ENCODE assay signal across 8 mouse cellular contexts in the genomic region with DNA sequence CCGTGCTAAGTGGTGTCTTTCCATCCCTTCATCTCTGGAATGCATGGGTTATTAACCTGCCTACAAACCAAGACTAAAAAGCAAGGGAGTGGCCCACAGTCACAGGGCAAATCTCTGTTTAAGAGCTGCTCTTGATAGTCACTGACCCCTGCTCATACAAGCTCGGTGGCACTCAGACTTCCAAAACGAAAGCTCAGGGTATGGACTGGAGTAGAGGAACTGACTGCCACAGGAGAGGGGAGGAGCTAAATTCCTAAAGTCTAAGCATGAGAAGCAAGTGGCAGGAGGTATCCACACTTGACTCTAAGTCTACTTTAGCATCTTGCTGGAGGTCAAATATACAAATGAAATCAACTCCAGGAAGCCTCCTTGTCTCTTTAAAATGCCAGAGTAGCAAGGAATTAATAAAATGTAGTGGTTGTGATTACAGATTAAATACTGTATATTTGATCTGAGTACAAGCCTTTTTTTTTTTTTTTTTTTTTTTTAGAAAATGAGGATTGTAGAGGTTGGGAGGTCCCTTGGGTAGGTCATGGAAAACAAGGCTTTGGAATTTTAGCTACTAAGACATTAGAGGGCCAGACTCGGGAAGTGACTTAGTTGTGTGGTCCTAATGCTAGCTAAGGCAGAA. TPM values are rescaled to one million over a fixed set of nuclear protein-coding genes. Genes with fewer than 3 reads are reported as not detected.
A peak's percentile ranks its signal among the peaks of the same experiment; 100 is the strongest.
DNase-seq lines count a peak whose midpoint lies in the region; ATAC-seq and TF ChIP-seq lines count a peak whose summit lies in the region.

No protein-coding gene starts in this region.

- TF ChIP-seq CTCF in intestine, postnatal 0 days (IDR thresholded peaks at IDR 0.05; ENCODE audit: low read depth) = no peak
- no peak for TF ChIP-seq CTCF in cerebellum, adult 2 months (IDR thresholded peaks at IDR 0.05; ENCODE audit: borderline replicate concordance, insufficient read depth, low read depth, low read length)

- no peaks in the 10 kb centered on the region for H3K9me3 ChIP-seq in lung, embryonic 15.5 days
- no peaks in the 10 kb centered on the region for H3K9me3 ChIP-seq in embryonic facial prominence, embryonic 12.5 days
- H3K9me3 ChIP-seq in intestine, postnatal 0 days (ENCODE audit: control insufficient read depth) = no peaks in the 10 kb centered on the region
- H3K9me3 ChIP-seq in neural tube, embryonic 15.5 days (replicated peaks) = no peaks in the 10 kb centered on the region

- H3K9ac ChIP-seq in lung, embryonic 15.5 days = peak overlapping the region; percentile 37; the same call in 1 of the 2 replicates
- H3K9ac ChIP-seq in embryonic facial prominence, embryonic 12.5 days = peak overlapping the region; percentile 44; the same call in 1 of the 2 replicates
- H3K9ac ChIP-seq in intestine, postnatal 0 days (ENCODE audit: low read depth, low read length) = no peak overlapping the region
- H3K9ac ChIP-seq in neural tube, embryonic 15.5 days (replicated peaks) = peak overlapping the region; percentile 21; the same call in 1 of the 2 replicates

- no peaks in the 10 kb centered on the region for H3K36me3 ChIP-seq in lung, embryonic 15.5 days
- H3K36me3 ChIP-seq in embryonic facial prominence, embryonic 12.5 days = no peaks in the 10 kb centered on the region
- H3K36me3 ChIP-seq in intestine, postnatal 0 days (ENCODE audit: control insufficient read depth, insufficient read depth) = no peaks in the 10 kb centered on the region
- H3K36me3 ChIP-seq in neural tube, embryonic 15.5 days = no peaks in the 10 kb centered on the region

- no peaks in the 10 kb centered on the region for H3K27me3 ChIP-seq in lung, embryonic 15.5 days
- no peaks in the 10 kb centered on the region for H3K27me3 ChIP-seq in embryonic facial prominence, embryonic 12.5 days
- H3K27me3 ChIP-seq in intestine, postnatal 0 days (replicated peaks; ENCODE audit: control insufficient read depth, insufficient read depth, low read length) = no peaks in the 10 kb centered on the region
- H3K27me3 ChIP-seq in neural tube, embryonic 15.5 days (replicated peaks) = no peaks in the 10 kb centered on the region
- no peaks in the 10 kb centered on the region for H3K27me3 ChIP-seq in cerebellum, adult 2 months (ENCODE audit: control insufficient read depth, insufficient read depth, low read length)

- H3K27ac ChIP-seq in lung, embryonic 15.5 days = peak overlapping the region; percentile 61; the same call in 1 of the 2 replicates
- H3K27ac ChIP-seq in embryonic facial prominence, embryonic 12.5 days = no peak overlapping the region
- H3K27ac ChIP-seq in intestine, postnatal 0 days (ENCODE audit: low read depth, low read length) = no peak overlapping the region
- H3K27ac ChIP-seq in neural tube, embryonic 15.5 days (replicated peaks) = no peak overlapping the region
- H3K27ac ChIP-seq in cerebellum, adult 2 months (ENCODE audit: insufficient read depth, low read length) = no peak overlapping the region

- 0 out of 2 replicates have a peak, but pooled peaks have one; percentile 2 for ATAC-seq in lung, embryonic 15.5 days (ENCODE audit: borderline replicate concordance, extremely low read depth, low FRiP score, low TSS enrichment)
- ATAC-seq in embryonic facial prominence, embryonic 12.5 days (ENCODE audit: insufficient number of reproducible peaks, insufficient read depth, low FRiP score, low TSS enrichment) = no peak
- no peak for ATAC-seq in intestine, postnatal 0 days
- ATAC-seq in neural tube, embryonic 15.5 days (ENCODE audit: low FRiP score) = no peak

- H3K4me2 ChIP-seq in lung, embryonic 15.5 days = peak overlapping the region; percentile 83
- H3K4me2 ChIP-seq in embryonic facial prominence, embryonic 12.5 days (replicated peaks) = peak overlapping the region; percentile 67
- H3K4me2 ChIP-seq in intestine, postnatal 0 days (replicated peaks; ENCODE audit: low read depth) = peak overlapping the region; percentile 79
- peak overlapping the region; percentile 77 for H3K4me2 ChIP-seq in neural tube, embryonic 15.5 days

- H3K4me1 ChIP-seq in lung, embryonic 15.5 days = peaks cover 11% of the 10 kb centered on the region
- no peaks in the 10 kb centered on the region; the same call in 1 of the 2 replicates for H3K4me1 ChIP-seq in embryonic facial prominence, embryonic 12.5 days
- H3K4me1 ChIP-seq in intestine, postnatal 0 days (replicated peaks; ENCODE audit: control insufficient read depth, insufficient read depth, low read length) = no peaks in the 10 kb centered on the region
- H3K4me1 ChIP-seq in neural tube, embryonic 15.5 days = peaks cover 12% of the 10 kb centered on the region; the same call in 1 of the 2 replicates
- 0 out of 2 replicates have a peak, but pooled peaks cover 5% of the 10 kb centered on the region for H3K4me1 ChIP-seq in cerebellum, adult 2 months (ENCODE audit: control insufficient read depth, insufficient read depth, low read length)

- no peak for TF ChIP-seq POLR2A in cerebellum, adult 2 months (IDR thresholded peaks at IDR 0.05; ENCODE audit: borderline replicate concordance, insufficient read depth, low read length)

- WGBS in lung, embryonic 15.5 days = 38% methylated on average over 4 of the region's 4 CpGs
- 41% methylated on average over 4 of the region's 4 CpGs for WGBS in embryonic facial prominence, embryonic 12.5 days
- 52% methylated on average over 4 of the region's 4 CpGs for WGBS in intestine, postnatal 0 days
- WGBS in neural tube, embryonic 15.5 days = 67% methylated on average over 4 of the region's 4 CpGs
- 66% methylated on average over 4 of the region's 4 CpGs for WGBS in cerebellum, adult 2 months

- H3K4me3 ChIP-seq in lung, embryonic 15.5 days = peak overlapping the region; percentile 41
- H3K4me3 ChIP-seq in embryonic facial prominence, embryonic 12.5 days = peak overlapping the region; percentile 35; the same call in 1 of the 2 replicates
- no peak overlapping the region for H3K4me3 ChIP-seq in intestine, postnatal 0 days (ENCODE audit: low read depth, low read length)
- no peak overlapping the region; the same call in 1 of the 2 replicates for H3K4me3 ChIP-seq in neural tube, embryonic 15.5 days (replicated peaks)
- no peak overlapping the region for H3K4me3 ChIP-seq in cerebellum, adult 2 months (replicated peaks; ENCODE audit: insufficient read depth, low read depth, low read length)

- no peak for DNase-seq in lung, postnatal 25 days (ENCODE audit: low spot score)
- DNase-seq in embryo, embryonic 10 days (ENCODE audit: low spot score) = no peak
- DNase-seq in cerebellum, adult 2 months = no peak
- no peak for DNase-seq in ovary, adult 18-20 months (ENCODE audit: low spot score)

RNA-seq across cellular contexts. Expression of gene Cd80, which starts 20.4 kb away (rescaled TPM):
- 0.29 and 0.39 TPM in 2 replicates for polyA plus RNA-seq in lung, embryonic 15.5 days (2015; fragmentation: Nextera tagmentation; extraction: Ambion mirVana)
- polyA plus RNA-seq in embryonic facial prominence, embryonic 12.5 days (2016; fragmentation: Nextera tagmentation; extraction: Ambion mirVana) = 0.51 and 0.53 TPM in 2 replicates
- 0.23 and 0.33 TPM in 2 replicates for polyA plus RNA-seq in intestine, postnatal 0 days (2015; fragmentation: Nextera tagmentation; extraction: Ambion mirVana)
- 0.37 and 0.44 TPM in 2 replicates for polyA plus RNA-seq in neural tube, embryonic 15.5 days (2015; fragmentation: Nextera tagmentation; extraction: Ambion mirVana)
- 0.34 and 0.41 TPM in 2 replicates for polyA plus RNA-seq in cerebellum, adult 2 months (2012; rRNA removed)

RNA-seq across cellular contexts. Expression of gene Adprh, which starts 23.3 kb away (rescaled TPM):
- polyA plus RNA-seq in lung, embryonic 15.5 days (2015; fragmentation: Nextera tagmentation; extraction: Ambion mirVana) = 91.7 and 93.7 TPM in 2 replicates
- polyA plus RNA-seq in embryonic facial prominence, embryonic 12.5 days (2016; fragmentation: Nextera tagmentation; extraction: Ambion mirVana) = 144 and 151 TPM in 2 replicates
- polyA plus RNA-seq in intestine, postnatal 0 days (2015; fragmentation: Nextera tagmentation; extraction: Ambion mirVana) = 55.3 and 58.8 TPM in 2 replicates
- 142 and 153 TPM in 2 replicates for polyA plus RNA-seq in neural tube, embryonic 15.5 days (2015; fragmentation: Nextera tagmentation; extraction: Ambion mirVana)
- polyA plus RNA-seq in cerebellum, adult 2 months (2012; rRNA removed) = 67.3 and 71.6 TPM in 2 replicates

RNA-seq across cellular contexts. Expression of gene Pla1a, which starts 42.9 kb away (rescaled TPM):
- 0.66 and 0.74 TPM in 2 replicates for polyA plus RNA-seq in lung, embryonic 15.5 days (2015; fragmentation: Nextera tagmentation; extraction: Ambion mirVana)
- 0.14 and 0.19 TPM in 2 replicates for polyA plus RNA-seq in embryonic facial prominence, embryonic 12.5 days (2016; fragmentation: Nextera tagmentation; extraction: Ambion mirVana)
- 1.6 and 1.8 TPM in 2 replicates for polyA plus RNA-seq in intestine, postnatal 0 days (2015; fragmentation: Nextera tagmentation; extraction: Ambion mirVana)
- polyA plus RNA-seq in neural tube, embryonic 15.5 days (2015; fragmentation: Nextera tagmentation; extraction: Ambion mirVana) = 1.2 and 1.4 TPM in 2 replicates
- polyA plus RNA-seq in cerebellum, adult 2 months (2012; rRNA removed) = 1.2 and 1.6 TPM in 2 replicates

RNA-seq across cellular contexts. Expression of gene Timmdc1, which starts 46.7 kb away (rescaled TPM):
- polyA plus RNA-seq in lung, embryonic 15.5 days (2015; fragmentation: Nextera tagmentation; extraction: Ambion mirVana) = 23.4 and 23.5 TPM in 2 replicates
- polyA plus RNA-seq in embryonic facial prominence, embryonic 12.5 days (2016; fragmentation: Nextera tagmentation; extraction: Ambion mirVana) = 29.2 and 31.0 TPM in 2 replicates
- polyA plus RNA-seq in intestine, postnatal 0 days (2015; fragmentation: Nextera tagmentation; extraction: Ambion mirVana) = 11.8 and 13.8 TPM in 2 replicates
- polyA plus RNA-seq in neural tube, embryonic 15.5 days (2015; fragmentation: Nextera tagmentation; extraction: Ambion mirVana) = 33.4 and 34.8 TPM in 2 replicates
- polyA plus RNA-seq in cerebellum, adult 2 months (2012; rRNA removed) = 19.7 and 19.9 TPM in 2 replicates

Comparison
In these comparisons a context has a peak if more than half of its experiments do, and no peak if none do; other contexts are left out.
1. H3K4me3 ChIP-seq: peak in lung, embryonic 15.5 days (single experiment) and embryonic facial prominence, embryonic 12.5 days (single experiment); none in intestine, postnatal 0 days (single experiment), neural tube, embryonic 15.5 days (single experiment) and cerebellum, adult 2 months (single experiment).
2. Peak in every context shown above with its lines, with median percentiles within 50 percentile points of each other: H3K4me2 ChIP-seq.